Mouse (Mus musculus): ENCODE measurements around the gene Zfp651.

The Zfp651 gene

DNA sequence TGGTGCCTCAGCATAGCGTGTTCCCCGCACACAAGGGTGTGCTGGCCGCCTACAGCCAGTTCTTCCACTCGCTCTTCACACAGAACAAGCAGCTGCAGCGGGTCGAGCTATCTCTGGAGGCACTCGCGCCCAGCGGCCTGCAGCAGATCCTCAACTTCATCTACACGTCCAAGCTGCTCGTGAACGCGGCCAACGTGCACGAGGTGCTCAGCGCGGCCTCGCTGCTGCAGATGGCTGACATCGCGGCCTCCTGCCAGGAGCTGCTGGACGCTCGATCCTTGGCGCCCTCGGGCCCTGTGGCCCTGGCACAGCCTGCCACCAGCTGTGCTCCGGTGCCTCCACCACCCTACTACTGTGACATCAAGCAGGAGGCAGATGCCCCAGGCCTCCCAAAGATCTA, 3.6 kb downstream of the Zfp651 start:
- no peak for DNase-seq (ENCODE audit: low spot score)

DNA sequence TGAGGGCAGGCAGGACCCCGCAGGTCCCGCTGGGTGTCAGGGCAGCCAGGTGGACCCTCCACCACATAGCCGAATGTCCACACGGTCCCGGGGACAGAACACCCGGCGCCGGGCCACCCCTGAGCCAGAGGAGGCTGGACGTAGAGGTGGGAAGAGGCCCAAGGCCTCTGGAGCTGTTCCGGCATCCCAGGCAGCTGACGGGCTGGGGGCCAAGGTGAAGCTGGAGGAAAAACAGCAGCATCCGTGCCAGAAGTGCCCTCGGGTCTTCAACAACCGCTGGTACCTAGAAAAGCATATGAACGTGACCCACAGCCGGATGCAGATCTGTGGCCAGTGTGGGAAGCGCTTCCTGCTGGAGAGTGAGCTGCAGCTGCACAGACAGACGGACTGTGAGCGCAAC, 4.6 kb downstream of the Zfp651 start:
- no peak for DNase-seq (ENCODE audit: low spot score)

DNA sequence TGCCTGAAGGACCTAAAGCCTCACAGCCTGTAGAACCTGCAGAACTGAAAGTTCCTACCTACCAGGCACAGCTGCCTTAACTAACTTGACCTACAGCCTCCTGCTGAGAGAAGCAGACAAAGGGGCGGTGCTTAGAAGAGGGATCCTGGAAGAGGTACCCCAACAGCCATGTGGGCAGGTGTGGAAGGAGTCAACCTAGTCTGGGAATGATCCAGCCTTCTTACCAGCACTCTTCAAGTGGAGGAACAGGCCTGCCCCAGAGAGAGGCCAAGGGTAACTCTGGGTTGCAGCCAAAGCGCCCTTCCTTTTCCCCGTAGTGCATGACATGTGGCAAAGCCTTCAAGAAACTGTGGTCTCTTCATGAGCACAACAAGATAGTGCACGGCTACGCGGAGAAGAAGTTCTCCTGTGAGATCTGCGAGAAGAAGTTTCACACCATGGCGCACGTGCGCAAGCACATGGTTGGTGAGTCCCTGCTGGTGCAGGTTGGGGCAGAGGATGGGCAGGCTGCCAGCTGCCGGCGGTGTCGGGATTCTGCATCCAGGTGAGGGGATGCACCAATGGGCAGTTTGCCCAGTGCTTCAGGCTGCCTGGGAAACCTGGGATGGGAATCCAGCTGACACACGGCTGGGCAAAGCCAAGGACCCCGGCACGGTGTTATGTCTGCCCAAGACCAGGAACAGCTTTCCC, 6.2 kb downstream of the Zfp651 start:
- no peak for DNase-seq (ENCODE audit: low spot score)

DNA sequence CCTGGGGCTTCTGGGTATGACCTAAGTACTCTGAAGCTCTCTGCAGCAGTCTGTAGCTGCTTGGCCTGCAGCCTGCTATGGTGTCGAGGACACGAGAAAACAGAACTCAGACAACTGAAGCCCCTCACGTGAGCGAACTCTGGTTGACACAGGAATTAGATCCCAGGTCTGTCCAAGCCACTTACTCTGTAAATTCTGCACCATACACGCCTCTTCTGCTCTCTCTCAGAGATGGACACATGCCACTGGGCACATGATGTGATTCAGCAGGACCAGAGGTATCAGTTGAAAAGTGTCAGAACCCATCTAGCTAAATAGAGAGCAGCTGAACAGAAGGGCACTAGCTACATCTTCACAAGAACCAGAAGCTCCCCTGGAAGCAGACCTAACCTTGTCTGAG, 13.3 kb downstream of the Zfp651 start:
- DNase-seq (ENCODE audit: low spot score), result no peak

DNA sequence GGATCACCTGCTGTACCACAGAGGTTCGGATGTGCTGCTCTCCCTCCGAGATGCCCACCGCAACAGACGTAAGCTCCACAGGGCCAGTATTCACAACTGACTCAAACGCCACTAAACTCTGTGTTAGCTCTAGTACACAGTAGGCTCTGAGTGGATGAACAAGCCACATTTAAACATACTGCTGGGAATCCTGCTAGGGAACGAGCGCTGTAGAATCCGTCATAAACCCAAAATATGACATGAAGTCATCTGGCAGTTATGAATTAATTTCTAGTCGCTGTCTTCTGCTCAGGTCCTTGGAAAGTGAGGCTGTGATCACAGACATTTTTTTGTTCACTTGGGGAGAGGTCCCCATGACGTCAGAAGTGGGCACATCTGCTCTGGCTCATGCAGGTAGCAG, 16.8 kb downstream of the Zfp651 start:
- no peak for DNase-seq (ENCODE audit: low spot score)

DNA sequence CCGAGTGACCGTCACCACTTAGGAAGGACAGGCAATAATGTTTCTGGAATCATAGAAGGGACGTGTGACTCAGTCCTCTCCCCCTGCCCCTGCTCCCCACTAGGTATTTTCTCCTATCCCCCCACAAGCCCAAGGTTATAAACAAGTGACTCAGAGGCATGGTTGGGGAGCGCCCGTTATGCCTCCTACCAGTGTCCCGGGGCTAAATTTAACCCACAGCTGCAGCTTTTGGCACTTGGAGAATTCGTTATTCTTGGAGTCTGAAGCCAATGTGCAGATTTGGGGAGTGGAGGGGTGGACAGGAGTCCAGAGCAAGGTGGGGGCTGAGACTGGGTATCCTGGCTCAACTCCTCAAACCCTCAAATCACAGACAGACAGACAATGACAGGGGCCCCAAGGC, 17.4 kb downstream of the Zfp651 start:
- no peak for DNase-seq (ENCODE audit: low spot score)

DNA sequence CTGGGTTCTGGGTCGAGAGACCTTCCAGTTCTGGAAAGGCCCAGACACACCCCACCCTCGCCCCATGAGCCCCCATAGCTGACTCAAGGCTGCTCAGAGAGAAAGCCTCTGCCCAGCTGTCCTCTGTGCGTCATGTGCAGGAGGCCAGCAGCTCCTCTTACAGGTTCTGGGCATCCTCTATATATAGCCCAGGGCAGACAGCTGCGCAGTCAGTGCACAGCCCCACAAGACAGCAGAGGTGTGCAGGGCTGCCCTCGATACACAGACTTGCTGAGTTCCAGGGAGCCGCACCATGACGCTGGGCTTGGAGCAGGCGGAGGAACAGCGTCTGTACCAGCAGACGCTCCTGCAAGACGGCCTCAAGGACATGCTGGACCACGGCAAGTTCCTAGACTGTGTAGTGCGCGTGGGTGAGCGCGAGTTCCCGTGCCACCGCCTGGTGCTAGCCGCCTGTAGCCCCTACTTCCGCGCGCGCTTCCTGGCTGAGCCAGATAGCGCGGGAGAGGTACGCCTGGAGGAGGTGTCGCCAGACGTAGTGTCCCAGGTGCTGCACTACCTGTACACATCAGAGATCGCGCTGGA, 18.4 kb downstream of the Zfp651 start, which contains the start of gene Klhl40:
Gene Klhl40 (plus strand): TSS at position 124 of the 582 bp plus-strand sequence.
- DNase-seq (ENCODE audit: low spot score), result no peak

DNA sequence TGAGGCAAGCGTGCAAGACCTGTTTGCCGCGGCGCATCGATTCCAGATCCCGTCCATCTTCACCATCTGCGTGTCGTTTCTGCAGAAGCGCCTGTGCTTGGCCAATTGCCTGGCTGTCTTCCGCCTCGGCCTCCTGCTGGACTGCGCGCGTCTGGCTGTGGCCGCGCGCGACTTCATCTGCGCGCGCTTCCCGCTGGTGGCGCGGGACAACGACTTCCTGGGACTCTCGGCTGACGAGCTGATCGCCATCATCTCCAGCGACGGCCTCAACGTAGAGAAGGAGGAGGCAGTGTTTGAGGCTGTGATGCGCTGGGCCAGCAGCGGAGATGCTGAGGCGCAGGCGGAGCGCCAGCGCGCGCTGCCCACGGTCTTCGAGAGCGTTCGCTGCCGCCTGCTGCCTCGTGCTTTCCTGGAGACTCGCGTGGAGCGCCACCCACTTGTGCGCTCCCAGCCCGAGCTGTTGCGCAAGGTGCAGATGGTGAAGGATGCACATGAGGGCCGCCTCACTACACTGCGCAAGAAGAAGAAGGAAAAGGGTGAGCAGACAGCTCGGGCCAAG, 19.0 kb downstream of the Zfp651 start:
- DNase-seq (ENCODE audit: low spot score), result no peak

DNA sequence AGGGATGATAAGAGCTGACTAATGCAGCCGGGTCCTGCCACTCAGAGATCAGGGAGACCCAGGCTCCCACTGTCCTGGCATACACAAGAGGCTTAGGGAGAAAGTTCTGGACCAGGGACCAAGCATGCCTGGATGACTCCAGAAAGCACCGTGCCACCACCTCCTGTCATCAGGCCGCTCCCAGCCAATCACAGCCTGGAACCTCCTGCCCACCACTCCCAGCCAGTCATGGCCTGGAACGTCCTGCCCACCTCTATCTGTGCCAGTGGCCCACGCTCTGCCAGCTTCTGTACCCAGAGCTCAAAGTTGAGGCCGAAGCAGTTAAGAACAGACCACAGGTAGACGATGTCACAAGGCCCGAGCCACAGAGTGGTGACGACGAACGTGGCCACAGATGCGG, 25.7 kb downstream of the Zfp651 start:
- no peak for DNase-seq (ENCODE audit: low spot score)

DNA sequence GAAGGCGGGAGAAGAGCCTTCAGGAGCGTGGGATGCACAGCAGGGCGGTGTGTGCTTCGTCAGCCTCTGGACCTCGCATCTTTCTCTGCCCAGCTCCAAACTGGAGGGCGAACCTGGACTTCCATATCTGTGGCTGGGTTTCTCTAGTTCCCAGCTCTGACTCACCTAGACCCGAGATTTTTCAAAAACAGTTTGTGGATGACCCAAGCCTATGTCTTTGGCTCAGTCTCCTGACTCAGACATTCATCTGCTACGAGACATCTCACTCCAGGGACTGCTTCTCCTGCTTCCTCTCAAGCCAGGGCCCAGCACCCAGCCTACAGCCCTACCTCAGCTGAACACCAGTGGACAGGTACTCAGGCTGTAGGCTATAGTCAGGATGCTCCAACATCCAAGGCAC, 26.1 kb downstream of the Zfp651 start:
- no peak for DNase-seq (ENCODE audit: low spot score)

DNA sequence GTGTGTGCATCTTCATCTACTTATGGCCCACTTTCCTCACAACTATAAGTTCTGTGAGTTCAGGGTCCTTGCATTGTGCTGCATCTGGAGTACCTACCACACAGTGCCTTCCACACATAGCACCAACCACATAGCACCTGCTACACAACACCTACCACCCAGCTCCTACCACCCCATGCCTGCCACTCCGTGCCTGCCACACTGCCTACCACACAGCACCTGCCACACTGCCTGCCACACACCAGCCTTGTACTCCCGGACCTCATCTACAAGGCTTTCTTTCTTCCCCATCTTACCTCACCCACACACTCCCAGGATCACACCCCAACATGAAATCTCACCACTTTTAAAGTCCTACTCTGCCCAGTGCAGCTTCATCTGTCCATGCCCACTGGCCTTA, 27.2 kb downstream of the Zfp651 start:
- no peak for DNase-seq (ENCODE audit: low spot score)

DNA sequence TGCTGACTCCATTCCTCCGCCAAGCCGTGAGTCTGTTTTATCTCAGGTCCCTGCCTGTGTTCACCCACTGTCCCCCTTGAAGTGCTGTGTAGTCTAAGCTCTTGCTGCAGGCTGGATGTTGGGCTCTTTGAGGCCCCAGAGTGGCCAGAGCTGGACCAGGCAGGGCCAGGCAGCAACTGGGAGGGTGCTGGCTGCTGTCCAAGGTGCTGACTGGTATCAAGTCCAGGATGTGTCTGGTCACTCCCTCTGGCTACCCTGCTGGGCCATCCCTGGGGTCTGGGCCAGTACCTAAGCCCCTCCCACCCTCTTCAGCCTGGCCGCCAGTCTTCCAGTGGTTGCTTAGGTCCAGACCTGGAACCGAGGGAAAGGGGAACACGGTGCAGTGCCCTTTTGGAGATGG, 32.1 kb downstream of the Zfp651 start:
- peak; percentile 61 for DNase-seq (ENCODE audit: low spot score)

DNA sequence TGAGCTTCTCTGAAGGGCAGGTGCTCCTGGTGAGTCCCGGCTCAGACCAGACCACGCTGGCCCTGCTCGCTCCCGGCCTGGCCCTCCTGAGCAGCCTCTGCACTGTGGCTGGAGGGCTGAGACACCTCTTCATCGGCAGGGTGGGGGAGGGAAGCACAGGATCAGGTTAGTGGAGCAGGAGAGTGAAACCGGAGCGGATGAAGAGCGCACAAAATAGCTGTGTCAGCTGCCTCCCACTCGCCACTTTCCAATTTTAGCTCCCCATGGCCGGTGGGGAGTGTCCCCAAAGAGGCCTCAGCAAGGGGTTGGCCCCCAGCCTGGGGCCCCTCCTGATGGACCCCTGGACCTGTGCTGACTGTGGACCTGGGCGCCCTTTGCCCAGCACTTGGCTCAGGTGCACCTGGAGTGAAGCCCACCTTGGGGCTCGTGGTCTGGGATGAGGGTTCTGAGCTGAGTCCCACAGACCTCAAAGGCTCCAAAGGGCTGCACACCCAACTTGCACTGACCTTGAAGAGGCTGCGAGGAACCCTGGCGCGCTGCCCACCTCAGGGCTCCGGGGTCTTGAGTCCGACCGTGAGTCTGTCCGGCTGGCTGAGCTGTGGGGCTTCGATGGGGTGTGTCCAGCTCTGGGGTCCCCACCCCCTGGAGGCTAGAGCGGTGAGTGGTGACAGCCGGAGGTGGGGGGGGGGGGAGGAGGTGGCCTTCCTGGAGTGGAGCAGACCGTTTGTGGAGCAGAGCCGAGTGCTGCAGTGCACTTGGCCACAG, 32.8 kb downstream of the Zfp651 start, which contains the start of gene Hhatl:
Gene Hhatl (minus strand): TSS at position 751 of the 765 bp plus-strand sequence.
- no peak for DNase-seq (ENCODE audit: low spot score)

DNA sequence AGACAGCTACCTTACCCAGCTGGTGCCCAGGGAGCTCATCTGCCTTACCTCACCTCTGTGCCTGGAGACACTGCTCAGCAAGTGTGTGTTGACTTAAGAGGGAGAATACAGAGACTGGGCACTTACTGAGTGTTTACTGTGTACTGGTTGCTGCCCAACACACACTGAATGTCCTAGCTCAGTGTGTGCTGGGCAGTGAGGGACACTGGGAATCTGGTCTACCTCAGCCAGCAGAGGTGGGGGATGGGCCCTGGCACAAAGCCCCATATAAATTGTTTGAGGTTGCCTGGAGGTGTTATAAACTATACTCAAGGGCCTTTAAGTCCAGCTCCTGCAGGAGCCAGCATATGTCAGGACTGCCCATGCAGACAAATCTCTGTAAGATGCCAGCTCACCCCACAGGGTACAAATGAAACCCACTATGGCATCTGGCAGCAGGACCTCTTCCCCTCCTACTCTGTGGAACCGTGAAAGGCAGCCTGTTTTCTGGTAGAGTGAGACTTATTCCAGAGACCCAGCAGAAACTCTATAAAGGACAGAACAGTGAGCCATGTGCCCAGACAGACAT, 35.9 kb downstream of the Zfp651 start:
- DNase-seq (ENCODE audit: low spot score), result no peak

DNA sequence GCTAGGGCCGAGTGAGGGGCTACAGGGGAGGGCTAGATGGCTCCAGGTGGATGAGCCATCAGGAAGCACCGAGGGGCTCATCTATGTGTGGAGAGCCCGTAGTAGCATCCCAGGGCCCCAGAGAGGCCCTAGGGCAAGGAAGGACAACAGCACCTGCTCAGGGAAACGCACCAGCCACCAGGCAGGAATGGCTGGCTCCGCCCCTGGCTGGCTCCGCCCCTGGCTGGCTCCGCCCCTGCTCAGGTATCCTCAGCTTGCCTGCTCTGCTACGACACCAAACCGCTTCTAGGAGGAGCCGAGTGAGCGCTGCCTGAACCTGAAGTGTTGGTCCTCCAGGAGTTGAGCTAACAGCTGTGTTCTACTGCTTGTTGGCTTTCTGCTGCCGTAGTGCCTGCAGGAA, 38.6 kb downstream of the Zfp651 start:
- peak; percentile 11 for DNase-seq (ENCODE audit: low spot score)

DNA sequence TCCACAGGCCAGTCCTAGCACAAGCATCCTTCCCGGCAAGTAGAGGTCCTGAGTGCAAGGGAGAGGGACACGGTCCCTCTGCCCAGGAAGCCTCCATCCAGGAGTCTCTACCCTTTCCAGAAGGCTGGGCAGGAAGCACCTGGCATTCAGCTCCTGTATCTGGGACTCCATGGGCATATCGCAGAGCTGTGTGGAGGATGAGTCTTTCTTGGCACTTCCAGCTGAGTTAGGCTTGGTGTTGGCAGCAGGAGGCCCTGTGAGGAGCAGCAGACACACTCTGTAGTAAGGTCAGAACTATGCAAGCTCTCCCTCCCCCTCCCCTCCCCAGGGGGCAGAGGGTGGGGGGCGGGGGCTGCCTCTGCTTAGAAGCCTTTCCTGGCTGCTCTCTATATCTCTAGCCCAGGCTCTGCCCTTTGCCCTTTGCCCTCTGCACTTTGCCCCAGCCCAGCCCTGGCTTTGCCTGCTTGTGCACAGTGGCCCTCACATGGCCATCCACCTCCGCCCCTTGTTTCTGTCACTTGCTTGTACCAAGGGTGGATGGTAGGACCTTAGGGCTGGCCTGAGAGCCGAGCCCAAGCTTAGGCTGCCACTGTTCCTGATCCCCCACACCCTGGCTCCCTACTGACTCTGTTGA, 39.9 kb downstream of the Zfp651 start:
- DNase-seq (ENCODE audit: low spot score), result no peak

DNA sequence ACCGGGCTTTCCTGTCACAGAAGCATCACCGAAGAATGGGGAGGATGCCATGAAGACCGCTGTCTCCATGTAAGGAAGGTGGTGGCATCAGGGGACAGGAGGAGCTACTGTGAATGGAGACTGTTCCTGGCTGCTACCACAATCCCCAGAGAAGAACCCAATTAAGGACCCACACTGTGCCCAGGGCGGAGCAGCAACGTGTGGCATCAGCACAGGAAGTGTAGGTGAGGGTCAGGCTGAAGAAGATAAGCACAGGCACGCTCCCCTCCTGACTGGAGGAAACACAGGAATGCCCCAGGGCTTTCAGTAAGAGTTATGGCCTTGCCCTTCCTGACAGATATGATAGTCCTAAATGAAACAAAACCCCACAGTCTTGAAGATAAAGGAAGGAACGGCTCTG, 43.6 kb downstream of the Zfp651 start:
- no peak for DNase-seq (ENCODE audit: low spot score)

DNA sequence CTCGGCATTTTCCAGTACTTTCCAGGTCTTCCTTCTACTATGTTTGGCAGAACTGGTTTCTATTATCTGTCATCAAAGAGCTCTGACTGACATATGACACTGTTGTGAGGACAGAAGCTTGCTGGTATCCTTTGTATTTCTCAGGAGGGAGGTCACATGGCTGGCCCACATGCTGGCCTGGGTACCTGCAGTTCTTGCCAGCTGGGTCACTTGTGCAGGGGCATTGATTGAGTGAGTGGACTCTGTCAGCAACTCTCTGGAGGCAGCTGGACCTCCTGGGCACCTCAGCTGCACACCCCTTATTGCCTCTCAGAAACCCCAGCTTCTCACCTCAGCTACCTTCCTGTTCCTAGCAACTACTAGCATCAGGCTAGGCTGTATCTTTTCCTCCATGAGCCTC, 48.4 kb downstream of the Zfp651 start:
- DNase-seq (ENCODE audit: low spot score), result no peak

DNA sequence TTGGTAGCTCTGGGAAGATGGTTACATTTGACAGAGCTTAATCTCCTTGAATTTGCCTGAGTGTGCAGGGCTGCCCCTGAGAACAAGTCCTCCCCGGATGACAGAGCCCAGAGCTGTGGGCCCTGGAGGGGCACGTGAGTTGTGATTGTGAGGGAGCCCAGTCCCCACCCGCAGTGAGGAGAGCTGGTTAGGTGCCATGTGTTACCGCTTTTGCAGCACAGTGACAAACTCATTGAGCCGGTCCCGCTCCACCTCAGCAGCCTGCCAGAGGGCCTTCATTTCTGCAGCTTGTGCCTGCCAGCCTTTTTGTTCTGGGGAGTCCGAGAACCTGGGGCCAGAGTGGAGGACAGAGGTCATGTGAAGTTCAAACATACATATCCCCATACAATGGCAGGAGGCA, 48.8 kb downstream of the Zfp651 start:
- DNase-seq (ENCODE audit: low spot score), result no peak

DNA sequence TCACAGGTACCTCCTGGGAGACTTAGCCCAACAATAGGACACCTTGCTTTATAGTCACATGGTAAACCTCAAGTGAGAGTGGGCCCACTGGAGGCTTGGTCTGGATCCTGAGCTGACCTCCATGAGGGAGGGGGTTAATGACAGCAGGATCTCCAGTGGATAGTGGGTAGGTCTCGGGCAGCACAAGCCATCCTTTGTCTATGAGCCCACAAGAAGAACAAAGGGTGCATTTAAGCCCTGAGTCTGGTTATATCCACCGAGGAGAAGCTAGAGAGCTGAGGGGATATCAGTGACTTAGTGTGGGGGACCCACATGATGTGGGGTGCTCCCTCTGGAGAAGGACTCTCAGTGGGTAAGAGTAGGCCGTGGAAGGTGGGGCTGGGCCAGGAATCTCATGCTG, 49.4 kb downstream of the Zfp651 start:
- DNase-seq (ENCODE audit: low spot score), result no peak

DNA sequence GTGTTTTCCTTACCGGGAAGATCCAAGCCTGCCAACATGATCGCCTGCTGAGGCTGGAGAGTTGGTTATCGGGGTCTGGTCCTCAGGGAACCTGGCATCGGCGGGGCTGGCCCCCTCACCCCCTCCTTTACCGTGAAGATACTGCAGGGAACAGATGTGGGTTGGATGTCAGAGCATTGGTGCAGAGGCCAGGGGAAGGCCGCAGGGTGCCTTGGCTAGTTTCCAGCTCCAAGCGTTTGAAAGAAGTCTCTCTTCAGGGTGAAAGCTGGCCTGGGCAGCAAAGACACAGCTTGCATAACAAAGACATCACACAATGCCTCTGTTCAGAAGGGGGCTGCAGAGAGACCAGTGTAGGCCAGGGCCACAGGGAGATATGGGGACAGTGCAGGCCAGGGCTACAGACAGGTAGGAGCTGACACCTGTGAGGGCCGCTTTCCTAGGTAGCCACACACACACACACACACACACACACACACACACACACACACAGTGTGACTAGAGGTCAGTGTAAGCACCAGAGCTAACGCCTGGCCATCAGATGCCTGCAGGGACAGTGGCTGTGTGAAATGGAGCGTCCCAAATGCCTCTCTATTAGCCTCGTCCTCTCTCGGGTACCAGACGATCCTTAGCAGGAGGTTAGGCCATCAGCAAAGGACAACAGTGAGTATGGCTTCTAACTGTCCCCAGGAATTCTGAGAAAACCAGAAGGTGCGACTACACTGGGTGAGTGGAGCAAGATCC, 51.1 kb downstream of the Zfp651 start:
- DNase-seq (ENCODE audit: low spot score), result no peak

All from urinary bladder, postnatal 25 days (tissue).